Mouse (Mus musculus) adrenal gland, adult 2 months (tissue): ENCODE results near the gene Acin1. TPM values are rescaled to one million over a fixed set of nuclear protein-coding genes. Genes with fewer than 3 reads are reported as not detected.

Experiments
- DNase-seq: peaks from one replicate; pipeline ENCODE4 v3.0.0; 2021
- polyA plus RNA-seq: library from polyadenylated mRNA; depleted of rRNA; stranded (reverse); fragments of >200 nt; gene quantifications from 2 replicates; pipeline ENCODE4 v1.2.3, GENCODE M21; 2012
- total RNA-seq, 2 experiments: library from RNA; stranded (reverse); gene quantifications; 2 replicates each; pipeline ENCODE4 v1.2.3; 2021

The Acin1 gene
- total and polyA plus RNA-seq, 3 experiments = 109 to 177 (median 120) TPM

- no peak for DNase-seq
These were observed 44.3 kb downstream of the Acin1 start for GRCm38 (mm10) chr14:54642224-54642944.

DNA sequence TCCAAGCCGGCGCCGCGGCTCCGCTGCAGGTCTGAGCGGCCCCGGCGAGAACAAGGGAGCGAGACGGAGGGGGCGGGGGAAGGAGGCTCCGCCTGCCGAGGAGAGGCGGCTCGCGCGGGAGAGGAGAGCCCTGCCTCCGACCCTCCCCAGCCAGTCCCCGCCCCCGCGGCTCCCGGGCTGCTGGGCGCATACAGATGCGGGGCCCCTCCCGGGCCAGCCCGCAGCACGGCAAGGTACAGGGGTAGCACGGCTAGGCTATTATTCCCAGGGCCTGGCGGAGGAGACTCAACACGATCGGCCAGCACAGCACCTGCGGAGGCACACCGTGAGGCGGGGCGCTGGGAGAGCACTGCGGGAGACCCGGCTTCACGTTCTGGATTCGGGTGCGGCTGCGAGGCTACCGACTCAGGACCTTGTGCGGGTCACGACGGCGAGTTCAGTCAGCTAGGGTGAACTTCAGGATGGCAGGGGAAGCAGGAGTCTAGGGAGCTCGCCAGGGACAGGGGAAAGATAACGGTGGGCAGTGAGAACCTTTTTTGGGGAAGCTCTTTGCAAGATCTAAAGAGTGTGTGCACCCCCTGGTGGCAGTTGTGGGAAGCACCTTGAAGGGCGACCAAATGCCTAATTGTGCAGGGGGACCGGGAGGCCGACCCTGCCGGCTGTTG lies 45.3 kb downstream of the Acin1 start, which contains the start of gene Cdh24:
Gene Cdh24 (minus strand): TSS at position 60 of the 665 bp plus-strand sequence.
- DNase-seq = peak; percentile 95

DNA sequence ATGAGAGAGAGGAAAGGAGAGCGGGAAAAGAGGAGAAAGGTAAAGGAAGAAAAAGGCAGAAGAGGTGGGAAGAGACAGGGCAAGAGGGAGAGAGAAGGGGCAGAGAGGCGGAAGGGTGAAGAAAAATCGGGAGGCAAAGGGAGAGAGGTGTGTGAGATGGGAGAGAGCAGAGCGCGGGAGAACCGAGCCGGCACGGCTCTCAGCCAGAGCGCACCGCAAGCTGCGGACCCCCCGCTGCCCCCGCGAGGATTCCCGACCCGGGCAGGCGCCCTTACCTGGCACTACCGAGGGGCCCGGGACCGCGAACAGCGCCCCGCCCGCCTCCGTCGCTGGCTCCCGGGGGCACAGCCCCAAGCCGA lies 45.8 kb downstream of the Acin1 start, which contains the start of gene Gm17606:
Gene Gm17606 (plus strand): TSS at position 7 of the 359 bp plus-strand sequence.
- DNase-seq = no peak

GRCm38 (mm10) chr14:54640121-54640520 lies 46.6 kb downstream of the Acin1 start:
- DNase-seq = no peak

DNA sequence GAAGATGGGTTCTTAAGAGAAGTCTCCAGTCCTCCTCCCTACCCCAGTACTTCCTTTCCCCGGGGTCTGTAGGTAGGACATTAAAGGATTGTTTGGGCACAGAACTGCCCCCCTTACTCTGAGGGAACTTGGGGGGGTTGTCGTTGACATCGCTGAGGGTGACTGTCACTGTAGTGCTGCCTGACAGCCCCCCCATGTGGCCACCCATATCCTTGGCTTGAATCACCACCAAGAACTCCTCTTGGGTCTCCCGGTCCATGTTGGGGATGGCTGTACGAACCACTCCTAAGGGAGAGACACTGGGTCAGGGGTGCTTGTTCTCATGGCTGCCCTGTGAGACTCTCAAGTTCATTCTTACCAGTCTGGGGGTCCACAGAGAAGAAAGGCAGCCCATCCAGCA lies 48.5 kb downstream of the Acin1 start:
- no peak for DNase-seq

- no peak for DNase-seq
These were observed 49.8 kb downstream of the Acin1 start for GRCm38 (mm10) chr14:54636954-54637353.

- no peak for DNase-seq
These were observed 52.5 kb downstream of the Acin1 start for GRCm38 (mm10) chr14:54634182-54634581.

DNA sequence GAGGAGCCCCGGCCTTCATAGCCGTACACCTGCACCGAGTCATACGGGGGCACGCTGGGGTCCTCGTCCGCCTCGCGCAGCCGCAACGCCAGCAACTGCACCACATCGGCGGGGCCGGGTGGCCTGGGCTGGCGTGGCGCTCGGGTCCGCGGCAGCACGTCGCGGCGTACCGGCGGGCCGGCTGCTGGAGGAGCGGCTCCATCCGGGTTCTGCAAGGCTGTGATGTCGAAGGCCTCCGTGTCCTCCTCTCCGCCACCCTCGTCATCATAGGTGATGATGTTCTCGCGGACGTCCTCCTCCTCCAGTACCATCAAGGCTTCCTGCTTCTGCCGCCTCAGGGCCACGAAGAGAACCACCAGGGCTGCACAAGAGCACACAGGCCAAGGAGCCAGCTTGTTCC lies 54.5 kb downstream of the Acin1 start:
- DNase-seq = no peak

- DNase-seq = no peak
These were observed 55.5 kb downstream of the Acin1 start for GRCm38 (mm10) chr14:54631240-54631599.

GRCm38 (mm10) chr14:54630583-54631239 lies 56.0 kb downstream of the Acin1 start:
- no peak for DNase-seq

DNA sequence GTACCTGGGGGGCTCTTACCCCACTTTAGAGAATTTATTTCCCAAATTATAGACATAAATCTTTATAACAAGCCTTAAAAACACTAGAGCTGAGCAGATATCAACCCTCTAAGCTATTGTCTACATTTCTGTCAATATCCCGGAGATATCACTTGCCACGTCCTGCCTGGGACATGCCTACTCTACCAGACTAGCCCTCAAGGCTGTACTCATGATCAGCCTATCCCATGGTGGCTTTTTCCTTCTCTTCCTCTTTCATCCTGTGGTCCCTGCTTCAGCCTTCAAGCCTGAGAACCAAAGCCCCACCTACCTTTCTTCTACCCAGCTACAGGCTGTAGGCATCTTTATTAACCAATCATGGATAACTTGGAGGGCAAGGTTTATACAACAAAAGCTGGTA lies 56.9 kb downstream of the Acin1 start:
- DNase-seq = no peak

DNA sequence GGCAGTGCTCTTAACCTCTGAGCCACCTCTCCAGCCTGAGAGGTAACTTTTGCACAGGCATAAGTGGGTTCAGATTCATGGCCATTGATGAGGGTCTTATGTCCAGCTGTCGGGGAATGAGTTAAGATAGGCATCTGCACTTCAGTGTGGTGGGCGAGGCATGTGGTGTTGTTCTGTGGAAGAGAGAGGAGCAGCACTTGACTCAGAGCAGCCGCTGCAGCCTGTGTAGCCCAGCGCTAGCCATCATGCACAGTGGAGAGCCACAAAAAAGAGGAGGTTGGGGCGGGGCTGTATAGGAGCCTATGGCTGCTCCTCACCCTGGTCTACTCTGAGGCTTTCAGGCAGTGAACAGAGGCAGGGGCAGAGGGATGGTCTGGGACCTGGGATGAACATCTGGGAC lies 58.6 kb downstream of the Acin1 start:
- DNase-seq = no peak

- no peak for DNase-seq
These were observed 61.8 kb downstream of the Acin1 start for GRCm38 (mm10) chr14:54624976-54625375.

DNA sequence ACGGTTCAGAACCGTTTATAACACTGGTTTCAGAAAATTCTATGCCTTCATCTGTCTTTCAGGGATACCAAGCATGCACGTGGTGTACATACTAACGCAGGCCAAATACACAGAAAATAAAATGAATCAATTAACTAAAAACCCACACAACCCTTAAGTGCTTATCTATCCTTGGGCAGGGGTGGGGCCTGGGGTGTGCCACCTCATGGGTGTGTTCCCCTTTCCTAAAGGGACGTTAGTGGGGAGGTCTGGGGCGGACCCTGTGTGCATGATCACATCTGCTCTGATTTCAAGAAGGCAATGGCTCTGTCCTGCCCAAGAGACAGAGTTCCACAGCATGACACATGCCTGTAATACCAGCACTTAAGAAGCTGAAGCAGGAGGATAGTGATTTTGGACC lies 63.4 kb downstream of the Acin1 start:
- DNase-seq = no peak

- DNase-seq = no peak
These were observed 65.6 kb downstream of the Acin1 start, which contains the start of gene Psmb11 for GRCm38 (mm10) chr14:54621133-54621532. Gene Psmb11 (plus strand): TSS chr14:54621433.

DNA sequence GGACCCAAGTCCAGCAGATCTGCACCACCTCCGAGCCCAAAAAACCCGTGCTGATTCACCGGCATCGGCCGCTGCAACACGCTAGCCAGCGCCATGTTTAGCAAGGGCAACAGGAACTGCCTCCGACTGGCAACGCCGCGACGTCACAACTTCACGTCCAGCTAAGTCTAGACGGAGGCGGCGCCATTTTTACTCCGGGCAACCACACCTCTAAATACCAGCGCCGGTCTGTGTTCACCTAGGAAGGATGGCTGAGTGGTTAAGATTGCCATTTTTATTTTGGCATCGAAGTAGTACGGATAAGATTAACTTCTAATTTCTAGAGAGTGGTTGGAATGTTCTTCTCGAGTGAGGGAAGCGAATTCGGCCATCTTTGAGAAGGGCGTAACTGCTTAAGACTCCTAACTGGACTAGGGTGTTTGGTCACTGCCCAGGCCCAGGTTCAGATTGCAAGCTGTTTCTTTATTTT lies 68.8 kb downstream of the Acin1 start, which contains the start of gene Psmb5:
Gene Psmb5 (minus strand): TSS at position 126 of the 469 bp plus-strand sequence.
- peak; percentile 90 for DNase-seq

- DNase-seq = peak; percentile 6
These were observed 69.4 kb downstream of the Acin1 start for GRCm38 (mm10) chr14:54617152-54617896.

GRCm38 (mm10) chr14:54616226-54616825 lies 70.4 kb downstream of the Acin1 start:
- DNase-seq = peak; percentile 56

- peak; percentile 1 for DNase-seq
These were observed 72.6 kb downstream of the Acin1 start for GRCm38 (mm10) chr14:54614130-54614529.

- no peak for DNase-seq
These were observed 76.1 kb downstream of the Acin1 start for GRCm38 (mm10) chr14:54610648-54611047.

DNA sequence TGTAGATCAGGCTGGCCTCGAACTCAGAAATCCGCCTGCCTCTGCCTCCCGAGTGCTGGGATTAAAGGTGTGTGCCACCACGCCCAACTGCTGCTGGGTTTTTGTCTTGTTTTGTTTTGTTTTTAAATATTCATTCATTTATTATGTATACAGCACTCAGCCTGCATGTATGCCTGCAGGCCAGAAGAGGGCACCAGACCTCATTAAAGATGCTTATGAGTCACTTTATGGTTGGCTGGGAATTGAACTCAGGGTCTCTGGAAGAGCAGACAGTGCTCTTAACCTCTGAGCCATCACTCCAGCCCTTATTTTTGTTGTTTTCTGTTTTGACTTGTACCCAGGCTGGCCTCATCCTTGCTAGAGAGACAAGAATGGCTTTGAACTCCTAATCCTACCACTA lies 76.8 kb downstream of the Acin1 start:
- DNase-seq = no peak

DNA sequence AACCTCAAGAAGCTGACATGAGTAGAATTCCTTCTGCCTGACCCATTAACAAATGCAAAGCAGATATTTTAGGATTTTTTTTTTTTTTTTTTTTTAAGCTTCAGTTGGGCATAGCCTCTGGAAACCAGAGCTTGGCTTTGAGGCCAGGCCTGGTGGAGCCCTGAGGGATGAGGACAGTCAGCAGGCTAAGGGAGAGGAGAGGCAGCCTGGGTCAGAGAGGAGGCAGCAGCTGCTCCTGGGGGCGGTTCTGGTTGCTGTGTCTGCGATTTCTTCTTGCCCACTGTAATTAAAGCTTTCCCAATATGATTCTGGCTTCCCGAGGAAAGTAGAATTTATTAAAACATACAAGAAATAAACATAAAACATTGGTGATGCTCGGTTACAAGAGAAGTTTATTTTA lies 77.5 kb downstream of the Acin1 start:
- DNase-seq = no peak
